Mouse (Mus musculus) kidney, embryonic 16.5 days (tissue): Measurements from ENCODE around the gene Spdl1. TPM values are rescaled to one million over a fixed set of nuclear protein-coding genes. Genes with fewer than 3 reads are reported as not detected.

Source experiments
- ATAC-seq: fragments of 200-750 bp; cut with Nextera tagmentation; 2 replicates; pipeline ENCODE4 v1.8.0; 2017; ENCODE audit warnings: moderate TSS enrichment; ENCODE audit not compliant: low FRiP score, low TSS enrichment
- H3K27ac ChIP-seq: fragments of 300-500 bp; sonication (generic); 2 replicates; pipeline ENCODE4 v1.5.1; 2014; ENCODE audit warnings: low read length
- H3K27me3 ChIP-seq: fragments of 300-500 bp; sonication (generic); 2 replicates; pipeline ENCODE4 v1.6.1; 2014; ENCODE audit warnings: low read length, control low read depth, mixed read lengths; ENCODE audit not compliant: insufficient read depth
- H3K36me3 ChIP-seq: fragments of 300-500 bp; sonication (generic); 2 replicates; pipeline ENCODE4 v1.6.1; 2014; ENCODE audit warnings: low read length, control low read depth, mixed read lengths; ENCODE audit not compliant: insufficient read depth
- H3K4me1 ChIP-seq: fragments of 300-500 bp; sonication (generic); 2 replicates; pipeline ENCODE4 v1.6.1; 2014; ENCODE audit warnings: low read length, control low read depth, mixed read lengths; ENCODE audit not compliant: insufficient read depth
- H3K4me2 ChIP-seq: fragments of 300-500 bp; sonication (generic); replicated peaks from 2 replicates; pipeline ENCODE4 v1.6.1; 2014; ENCODE audit warnings: low read depth, low read length
- H3K4me3 ChIP-seq: fragments of 300-500 bp; sonication (generic); 2 replicates; pipeline ENCODE4 v1.5.1; 2014; ENCODE audit warnings: mild to moderate bottlenecking, low read length
- H3K9ac ChIP-seq: fragments of 300-500 bp; sonication (generic); replicated peaks from 2 replicates; pipeline ENCODE4 v1.6.1; 2014; ENCODE audit warnings: low read length
- H3K9me3 ChIP-seq: fragments of 300-500 bp; sonication (generic); 2 replicates; pipeline ENCODE4 v1.6.1; 2016; ENCODE audit warnings: low read length, control low read depth
- WGBS: fragments of 180-500 bp; shearing (Covaris S2); extraction: QIAGEN DNeasy Blood & Tissue Kit; methylation state at CpG from one replicate; pipeline ENCODE4 v1.1.7; 2014; 5-methylcytosine and 5-hydroxymethylcytosine counted together
- polyA plus RNA-seq: library from polyadenylated mRNA; unstranded; fragments of >200 nt; fragmentation: Nextera tagmentation; extraction: Ambion mirVana; gene quantifications from 2 replicates; pipeline ENCODE4 v1.2.1, GENCODE M21; 2015

Spdl1 gene
- polyA plus RNA-seq, 1 experiment from 2014 or later: 22.7 TPM

DNA sequence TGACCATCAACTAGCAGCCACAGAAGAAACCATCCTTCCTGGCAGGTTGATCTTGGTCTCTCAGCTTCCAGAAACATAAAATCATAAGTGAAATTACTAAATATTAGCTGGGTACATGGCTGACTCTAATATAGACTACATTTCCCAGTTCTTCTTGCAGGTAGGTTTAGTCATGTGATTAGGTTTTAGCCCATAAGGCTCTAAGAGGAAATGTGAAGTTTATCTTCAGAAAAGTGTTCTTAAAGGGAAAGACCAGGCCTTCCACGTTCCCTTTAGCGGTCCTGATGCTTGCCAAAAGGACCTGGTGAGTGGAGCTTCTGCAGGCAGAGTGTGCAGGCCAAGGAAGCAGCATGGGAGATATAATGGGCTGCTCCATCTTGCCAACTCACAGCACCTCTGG, 52.7 kb downstream of the Spdl1 start:
- no peak for ATAC-seq
- Histone ChIP-seq H3K4me2 (no peak overlapping the region), H3K27me3 (no peaks in the 10 kb centered on the region), H3K36me3 (no peaks in the 10 kb centered on the region), H3K9me3 (no peaks in the 10 kb centered on the region), H3K4me3 (no peak overlapping the region), H3K4me1 (no peaks in the 10 kb centered on the region), H3K9ac (no peak overlapping the region), H3K27ac (no peak overlapping the region)
- 81% methylated on average over 2 of the region's 2 CpGs for WGBS

- Histone ChIP-seq H3K9me3 (no peaks in the 10 kb centered on the region), H3K36me3 (no peaks in the 10 kb centered on the region), H3K4me2 (no peak overlapping the region), H3K4me1 (no peaks in the 10 kb centered on the region), H3K9ac (no peak overlapping the region), H3K27ac (no peak overlapping the region), H3K4me3 (no peak overlapping the region), H3K27me3 (no peaks in the 10 kb centered on the region)
- no peak for ATAC-seq
- WGBS: 84% methylated on average over 4 of the region's 4 CpGs
Measured at GRCm38 (mm10) chr11:34779966-34780365, 53.5 kb downstream of the Spdl1 start.

DNA sequence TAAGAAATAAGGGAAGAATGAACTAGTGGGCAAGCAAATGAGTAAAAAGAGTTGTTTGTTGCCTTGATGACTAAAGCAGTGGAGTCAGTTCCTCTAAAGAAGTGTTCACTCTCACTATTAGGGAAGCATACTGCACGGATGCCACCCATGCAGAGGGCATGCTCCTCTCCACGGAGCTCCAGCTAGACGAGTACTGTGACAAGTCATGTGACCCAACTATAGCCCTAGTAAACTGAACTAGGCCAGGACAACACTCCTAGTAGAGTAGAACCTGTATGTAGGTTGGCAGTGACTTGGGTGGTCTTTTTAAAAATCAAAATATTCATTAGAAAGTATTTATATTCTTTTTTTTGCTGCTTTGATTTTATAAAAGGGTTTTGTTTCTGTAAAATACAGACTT, 55.1 kb downstream of the Spdl1 start:
- no peak for ATAC-seq
- Histone ChIP-seq H3K9me3 (no peaks in the 10 kb centered on the region), H3K4me1 (no peaks in the 10 kb centered on the region), H3K36me3 (no peaks in the 10 kb centered on the region), H3K27ac (no peak overlapping the region), H3K4me3 (no peak overlapping the region), H3K4me2 (no peak overlapping the region), H3K27me3 (no peaks in the 10 kb centered on the region), H3K9ac (no peak overlapping the region)
- WGBS: 81% methylated on average over 3 of the region's 3 CpGs

- Histone ChIP-seq H3K27ac (no peak overlapping the region), H3K4me2 (no peak overlapping the region), H3K4me3 (no peak overlapping the region), H3K9me3 (no peaks in the 10 kb centered on the region), H3K9ac (no peak overlapping the region), H3K36me3 (no peaks in the 10 kb centered on the region), H3K4me1 (no peaks in the 10 kb centered on the region), H3K27me3 (no peaks in the 10 kb centered on the region)
- WGBS: 92% methylated on average over 4 of the region's 4 CpGs
- ATAC-seq: no peak
Measured at GRCm38 (mm10) chr11:34777529-34777928, 55.9 kb downstream of the Spdl1 start.

- Histone ChIP-seq H3K27me3 (no peaks in the 10 kb centered on the region), H3K9ac (no peak overlapping the region), H3K4me1 (no peaks in the 10 kb centered on the region), H3K36me3 (no peaks in the 10 kb centered on the region), H3K9me3 (no peaks in the 10 kb centered on the region), H3K4me2 (no peak overlapping the region), H3K4me3 (no peak overlapping the region), H3K27ac (no peak overlapping the region)
- ATAC-seq: no peak
- WGBS: 33% methylated on average over 2 of the region's 2 CpGs
Measured at GRCm38 (mm10) chr11:34776054-34776453, 57.4 kb downstream of the Spdl1 start.

- WGBS: 81% methylated on average over 2 of the region's 2 CpGs
- no peak for ATAC-seq
- Histone ChIP-seq H3K27ac (no peak overlapping the region), H3K9me3 (no peaks in the 10 kb centered on the region), H3K4me2 (no peak overlapping the region), H3K27me3 (no peaks in the 10 kb centered on the region), H3K4me1 (no peaks in the 10 kb centered on the region), H3K4me3 (no peak overlapping the region), H3K36me3 (no peaks in the 10 kb centered on the region), H3K9ac (no peak overlapping the region)
Measured at GRCm38 (mm10) chr11:34774636-34775035, 58.8 kb downstream of the Spdl1 start.

DNA sequence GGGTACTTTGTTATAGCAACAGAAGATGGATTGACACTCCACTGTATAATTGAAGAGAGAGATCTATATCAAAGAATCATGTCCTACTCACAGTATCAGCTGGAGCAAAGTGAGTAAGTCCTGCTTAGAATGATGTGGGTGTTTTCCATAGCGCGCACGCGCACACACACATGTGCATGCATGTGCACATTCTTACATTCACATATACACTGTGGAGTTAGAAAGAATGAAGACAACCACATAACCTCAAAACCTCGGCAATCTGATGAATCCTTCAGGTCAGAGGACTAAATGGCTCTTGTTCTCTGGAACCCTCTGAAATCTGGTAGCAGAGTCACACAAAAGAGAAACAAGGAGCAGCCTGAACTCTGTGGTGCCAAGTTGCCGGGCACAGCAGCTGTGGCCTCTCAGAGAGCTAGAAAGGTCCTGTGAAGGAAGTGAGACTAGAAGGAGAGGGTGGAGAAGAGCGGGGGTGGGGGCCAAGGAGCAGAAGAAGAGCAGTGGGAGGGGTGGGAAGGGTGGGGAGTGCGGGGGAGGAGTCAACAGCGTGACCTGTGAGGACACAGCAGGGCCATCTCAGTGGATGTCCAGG, 60.0 kb downstream of the Spdl1 start:
- H3K4me1 ChIP-seq: no peaks in the 10 kb centered on the region
- H3K9ac ChIP-seq: no peak overlapping the region
- no peak overlapping the region for H3K27ac ChIP-seq
- no peak overlapping the region for H3K4me3 ChIP-seq
- H3K9me3 ChIP-seq: no peaks in the 10 kb centered on the region
- WGBS: 82% methylated on average over 9 of the region's 9 CpGs
- no peak for ATAC-seq
- no peaks in the 10 kb centered on the region for H3K27me3 ChIP-seq
- no peak overlapping the region for H3K4me2 ChIP-seq
- no peaks in the 10 kb centered on the region for H3K36me3 ChIP-seq

GRCm38 (mm10) chr11:34771221-34771986, 62.0 kb downstream of the Spdl1 start:
- Histone ChIP-seq H3K4me1 (no peaks in the 10 kb centered on the region), H3K4me2 (no peak overlapping the region), H3K4me3 (no peak overlapping the region), H3K9ac (no peak overlapping the region), H3K36me3 (no peaks in the 10 kb centered on the region), H3K27ac (no peak overlapping the region), H3K9me3 (no peaks in the 10 kb centered on the region), H3K27me3 (no peaks in the 10 kb centered on the region)
- 52% methylated on average over 12 of the region's 12 CpGs for WGBS
- peak; percentile 67; the same call in 1 of the 2 replicates for ATAC-seq

GRCm38 (mm10) chr11:34770666-34771065, 62.8 kb downstream of the Spdl1 start:
- no peak for ATAC-seq
- H3K9ac ChIP-seq: no peak overlapping the region
- H3K27me3 ChIP-seq: no peaks in the 10 kb centered on the region
- H3K4me1 ChIP-seq: no peaks in the 10 kb centered on the region
- H3K4me2 ChIP-seq: no peak overlapping the region
- 38% methylated on average over 4 of the region's 4 CpGs for WGBS
- no peak overlapping the region for H3K4me3 ChIP-seq
- no peaks in the 10 kb centered on the region for H3K36me3 ChIP-seq
- H3K9me3 ChIP-seq: peaks cover 4% of the 10 kb centered on the region; the same call in 1 of the 2 replicates
- no peak overlapping the region for H3K27ac ChIP-seq

DNA sequence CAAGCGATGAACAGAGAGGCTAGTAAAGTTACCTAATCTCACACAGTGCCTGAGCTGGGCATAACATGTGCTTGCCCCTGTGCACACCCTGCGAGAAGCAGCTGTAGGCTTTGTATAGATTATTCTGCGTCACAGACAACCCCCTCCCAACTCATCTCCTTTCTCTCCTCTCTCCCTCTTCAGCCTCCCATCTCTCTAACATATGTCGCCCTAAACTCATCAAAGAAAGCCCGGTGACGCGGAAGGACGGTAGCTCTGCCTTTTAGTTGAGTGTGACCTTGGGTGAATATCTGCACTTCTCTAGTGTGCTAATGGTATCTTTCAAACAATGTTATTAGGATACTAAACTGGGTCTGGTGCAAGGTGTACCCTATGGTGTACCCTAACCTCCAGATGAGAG, 63.5 kb downstream of the Spdl1 start:
- 93% methylated on average over 8 of the region's 8 CpGs for WGBS

More for the DNA sequence above, 63.5 kb downstream of the Spdl1 start:
- H3K4me2 ChIP-seq: no peak overlapping the region
- no peaks in the 10 kb centered on the region for H3K36me3 ChIP-seq
- ATAC-seq: no peak
- no peak overlapping the region for H3K27ac ChIP-seq
- no peaks in the 10 kb centered on the region for H3K4me1 ChIP-seq
- no peaks in the 10 kb centered on the region for H3K27me3 ChIP-seq
- no peak overlapping the region for H3K9ac ChIP-seq
- H3K4me3 ChIP-seq: no peak overlapping the region
- H3K9me3 ChIP-seq: peaks cover 4% of the 10 kb centered on the region; the same call in 1 of the 2 replicates
